Mouse (Mus musculus) erythroblast, embryonic 14.5 days (primary cell): ENCODE results near the gene Atp1a3. TPM values are rescaled to one million over a fixed set of nuclear protein-coding genes. Genes with fewer than 3 reads are reported as not detected.
"Not testable (repeated sequence)": the region's sequence is repeated elsewhere in the genome, so short reads cannot be mapped to it uniquely, and the experiment has no call there.

Experiments used
- H3K27me3 ChIP-seq: 2 replicates; pipeline ENCODE4 v1.6.1; 2012; ENCODE audit warnings: inconsistent platforms; ENCODE audit not compliant: control insufficient read depth
- H3K36me3 ChIP-seq: 2 replicates; pipeline ENCODE4 v1.6.1; 2012; ENCODE audit warnings: mild to moderate bottlenecking, inconsistent platforms; ENCODE audit not compliant: control insufficient read depth
- H3K4me1 ChIP-seq: 2 replicates; pipeline ENCODE4 v1.6.1; 2012; ENCODE audit warnings: inconsistent platforms; ENCODE audit not compliant: control insufficient read depth
- H3K4me3 ChIP-seq: replicated peaks from 2 replicates; pipeline ENCODE3; 2012; ENCODE audit warnings: moderate library complexity, mild to moderate bottlenecking, inconsistent platforms
- H3K9me3 ChIP-seq: 2 replicates; pipeline ENCODE4 v1.6.1; 2012; ENCODE audit warnings: low read length, inconsistent platforms, mixed read lengths; ENCODE audit not compliant: control insufficient read depth
- GATA1 ChIP-seq: IDR thresholded peaks from 2 replicates; pipeline ENCODE4 v1.6.1; 2012; ENCODE audit warnings: low read length, inconsistent platforms, mixed read lengths
- TAL1 ChIP-seq: IDR thresholded peaks from 3 replicates; pipeline ENCODE4 v1.6.1; 2012; ENCODE audit warnings: low read length, inconsistent platforms, mixed read lengths
- polyA plus RNA-seq: library from polyadenylated mRNA; stranded (reverse); fragments of >175 nt; gene quantifications from 2 replicates; pipeline ENCODE4 v1.2.3, GENCODE M21; 2012

Atp1a3 gene
- polyA plus RNA-seq: 0.10 and 0.11 TPM in 2 replicates

DNA sequence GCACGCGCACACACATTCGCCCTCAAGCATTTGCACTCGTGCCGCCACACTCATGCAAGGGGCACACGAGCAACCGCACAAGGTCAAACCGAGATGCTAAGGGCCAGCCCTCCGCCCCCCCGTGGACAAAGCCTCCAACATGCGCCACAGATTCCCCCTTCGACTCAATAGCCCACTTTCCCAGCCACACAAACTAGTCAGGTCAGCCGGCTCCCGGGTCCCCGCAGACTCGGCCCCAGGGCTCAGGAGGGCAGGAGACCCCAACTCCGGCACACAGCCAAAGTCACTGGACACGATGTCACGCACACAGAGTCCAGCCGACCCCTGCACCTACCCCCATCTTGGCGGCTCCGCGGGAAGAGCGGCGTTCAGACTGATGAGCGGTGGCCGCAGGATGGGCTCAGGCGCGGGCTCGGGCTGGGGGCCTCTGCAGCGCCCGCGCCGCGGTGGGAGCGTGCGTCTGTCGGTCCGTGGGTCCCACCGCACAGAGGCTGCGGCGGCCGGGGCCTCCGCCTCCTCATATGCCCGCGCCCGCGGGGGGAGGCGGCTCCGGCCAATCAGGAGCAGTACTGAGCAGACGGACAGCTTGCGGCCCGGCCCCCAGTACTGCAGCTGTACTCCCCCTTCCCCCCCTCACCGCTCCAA is at the start of gene Atp1a3:
Gene Atp1a3, minus strand, starts transcription at position 538 of the 645 bp plus-strand sequence.
- H3K27me3 ChIP-seq: peaks cover 70% of the 10 kb centered on the region
- no peak within 1 kb of the TSS for H3K4me3 ChIP-seq
- H3K36me3 ChIP-seq: no peaks in the 10 kb centered on the region
- H3K4me1 ChIP-seq: peaks cover 4% of the 10 kb centered on the region
- H3K9me3 ChIP-seq: no peaks in the 10 kb centered on the region
- TF ChIP-seq GATA1 (no peak), TAL1 (no peak)

DNA sequence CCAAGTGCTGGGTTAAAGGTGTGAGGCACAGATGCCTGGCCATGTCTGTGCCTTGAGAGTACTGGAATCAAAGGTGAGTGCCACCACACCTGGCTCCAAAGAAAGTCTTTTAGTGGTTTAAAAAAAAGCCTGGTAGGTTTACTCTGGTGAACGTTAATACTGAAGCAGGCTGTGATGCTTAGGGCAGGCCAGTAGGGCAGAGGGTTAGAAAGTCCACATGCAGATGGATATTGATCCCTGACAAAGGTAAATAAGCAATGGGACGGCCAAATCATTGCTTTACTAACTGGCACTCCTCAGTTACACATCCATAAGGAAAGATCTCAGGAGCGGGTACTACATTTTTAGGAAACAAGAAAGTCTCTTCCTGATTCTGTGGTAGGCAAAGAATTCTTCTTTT is 46.8 kb upstream of the Atp1a3 start:
- no peaks in the 10 kb centered on the region for H3K4me1 ChIP-seq
- TF ChIP-seq TAL1 (no peak), GATA1 (no peak)
- no peak overlapping the region for H3K4me3 ChIP-seq
- no peaks in the 10 kb centered on the region for H3K9me3 ChIP-seq
- no peaks in the 10 kb centered on the region for H3K27me3 ChIP-seq
- H3K36me3 ChIP-seq: peaks cover 6% of the 10 kb centered on the region; the same call in 1 of the 2 replicates

DNA sequence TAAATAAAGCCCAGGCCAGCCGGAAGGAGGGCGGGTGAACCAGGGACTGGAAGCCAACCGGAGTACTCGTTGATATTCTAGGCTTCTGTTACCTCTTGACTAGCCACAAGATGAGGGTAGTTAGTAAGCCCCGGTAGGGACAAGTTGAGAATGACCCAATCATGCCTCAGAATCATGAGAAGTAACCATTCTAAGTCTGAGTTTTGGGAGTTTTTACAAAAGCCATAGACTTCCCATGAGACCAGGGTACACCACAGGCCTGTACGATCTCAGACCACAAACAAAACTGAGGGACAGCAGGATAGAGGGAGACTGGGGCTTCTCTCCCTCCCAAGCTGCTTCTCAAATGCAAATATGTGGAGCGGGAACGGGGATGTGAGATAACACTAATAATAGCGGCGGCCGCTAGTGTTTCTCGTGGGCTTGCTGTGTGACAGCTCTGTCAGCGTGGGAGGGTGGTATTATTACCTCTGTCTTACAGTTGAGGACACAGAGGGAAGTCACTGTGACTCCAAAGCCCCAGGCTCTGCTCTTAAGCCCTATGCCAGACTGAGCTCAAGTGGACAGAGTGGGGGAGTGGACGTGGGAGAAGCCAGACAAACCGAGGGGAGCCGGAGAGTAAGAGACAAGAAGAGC is 43.7 kb upstream of the Atp1a3 start:
- peaks cover 2% of the 10 kb centered on the region; the same call in 1 of the 2 replicates for H3K36me3 ChIP-seq
- H3K4me1 ChIP-seq: no peaks in the 10 kb centered on the region
- TF ChIP-seq TAL1 (no peak), GATA1 (no peak)
- H3K9me3 ChIP-seq: no peaks in the 10 kb centered on the region
- no peaks in the 10 kb centered on the region for H3K27me3 ChIP-seq
- H3K4me3 ChIP-seq: no peak overlapping the region

- Histone ChIP-seq H3K36me3 (peaks cover 7% of the 10 kb centered on the region; the same call in 1 of the 2 replicates), H3K27me3 (no peaks in the 10 kb centered on the region), H3K4me1 (no peaks in the 10 kb centered on the region), H3K9me3 (no peaks in the 10 kb centered on the region), H3K4me3 (no peak overlapping the region)
- TF ChIP-seq GATA1: no peak
- no peak for TF ChIP-seq TAL1
Measured at GRCm38 (mm10) chr7:25047363-25047762, 41.6 kb upstream of the Atp1a3 start.

DNA sequence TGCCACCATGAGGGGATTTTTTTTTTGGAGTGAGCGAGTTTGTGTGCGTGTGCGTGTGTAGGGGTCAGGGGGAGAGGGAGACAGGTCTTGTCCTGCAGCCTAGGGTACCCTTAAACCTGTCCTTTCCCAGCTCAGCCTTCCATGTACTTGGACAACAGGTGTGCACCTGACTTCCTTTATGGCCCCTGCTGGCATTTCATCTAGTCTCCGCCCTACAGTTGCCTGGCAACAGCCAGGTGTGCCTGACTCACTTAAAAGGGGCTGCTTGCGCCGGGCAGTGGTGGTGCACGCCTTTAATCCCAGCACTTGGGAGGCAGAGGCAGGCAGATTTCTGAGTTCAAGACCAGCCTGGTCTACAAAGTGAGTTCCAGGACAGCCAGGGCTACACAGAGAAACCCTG is 38.8 kb upstream of the Atp1a3 start:
- not testable (repeated sequence) for H3K36me3 ChIP-seq, H3K27me3 ChIP-seq, H3K9me3 ChIP-seq, H3K4me3 ChIP-seq, H3K4me1 ChIP-seq

GRCm38 (mm10) chr7:25041921-25042320 is 36.2 kb upstream of the Atp1a3 start:
- Histone ChIP-seq H3K27me3 (no peaks in the 10 kb centered on the region), H3K36me3 (peaks cover 7% of the 10 kb centered on the region; the same call in 1 of the 2 replicates), H3K9me3 (no peaks in the 10 kb centered on the region), H3K4me1 (no peaks in the 10 kb centered on the region), H3K4me3 (no peak overlapping the region)
- TF ChIP-seq TAL1 (no peak), GATA1 (no peak)

- H3K27me3 ChIP-seq: no peaks in the 10 kb centered on the region
- H3K36me3 ChIP-seq: no peaks in the 10 kb centered on the region
- H3K4me1 ChIP-seq: no peaks in the 10 kb centered on the region
- TF ChIP-seq TAL1 (no peak), GATA1 (no peak)
- no peaks in the 10 kb centered on the region for H3K9me3 ChIP-seq
- no peak overlapping the region for H3K4me3 ChIP-seq
Measured at GRCm38 (mm10) chr7:25035916-25036315, 30.2 kb upstream of the Atp1a3 start.

DNA sequence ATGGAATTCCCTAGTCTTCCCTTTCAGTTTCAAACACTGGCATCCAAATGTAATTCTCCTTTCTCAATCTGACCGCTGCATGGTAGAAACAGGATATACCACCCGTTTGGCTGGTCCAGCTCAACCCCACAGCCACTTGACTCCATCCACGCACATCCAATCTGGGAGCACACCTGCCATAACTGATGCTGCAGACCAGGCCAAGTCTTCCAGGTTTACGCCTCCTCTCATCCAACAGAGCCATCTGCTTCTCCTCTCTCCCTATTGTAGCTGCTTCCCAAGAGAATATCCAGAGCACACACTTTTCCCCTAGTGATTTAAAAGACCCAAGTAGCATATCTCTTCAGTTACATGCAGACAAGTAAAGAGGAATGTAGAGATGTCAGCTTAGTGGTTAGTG is 29.0 kb upstream of the Atp1a3 start:
- Histone ChIP-seq H3K4me1 (peaks cover 3% of the 10 kb centered on the region; the same call in 1 of the 2 replicates), H3K27me3 (no peaks in the 10 kb centered on the region), H3K4me3 (no peak overlapping the region), H3K36me3 (no peaks in the 10 kb centered on the region), H3K9me3 (no peaks in the 10 kb centered on the region)
- TF ChIP-seq TAL1: no peak
- TF ChIP-seq GATA1: no peak

DNA sequence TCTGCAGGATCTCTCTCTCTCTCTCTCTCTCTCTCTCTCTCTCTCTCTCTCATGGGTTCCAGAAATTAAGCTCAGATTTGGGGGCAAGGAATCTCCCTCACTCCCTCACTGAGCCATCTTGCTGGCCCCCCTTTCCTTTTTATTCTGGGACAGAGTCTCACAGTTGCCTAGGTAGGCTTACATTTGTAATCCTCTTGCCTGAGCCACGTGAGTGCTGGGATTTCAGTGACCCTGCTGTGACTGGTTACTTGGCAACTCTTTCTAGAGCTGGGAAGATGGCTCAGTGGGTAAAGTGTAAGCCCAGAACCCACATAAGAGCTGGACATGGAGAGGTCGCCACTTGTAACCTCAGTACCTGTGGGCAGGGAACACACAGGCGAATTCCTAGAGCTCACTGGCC is 25.8 kb upstream of the Atp1a3 start:
- peaks cover 4% of the 10 kb centered on the region for H3K4me1 ChIP-seq
- H3K27me3 ChIP-seq: no peaks in the 10 kb centered on the region
- peaks cover 4% of the 10 kb centered on the region; the same call in 1 of the 2 replicates for H3K36me3 ChIP-seq
- H3K4me3 ChIP-seq: no peak overlapping the region
- TF ChIP-seq TAL1: no peak
- no peak for TF ChIP-seq GATA1
- no peaks in the 10 kb centered on the region for H3K9me3 ChIP-seq
